Mouse (Mus musculus) brain, embryonic 14.5 days (tissue): ENCODE data around the gene Rnf20.

Experiments used
- CTCF ChIP-seq: fragments of 200-500 bp; IDR thresholded peaks from 2 replicates; pipeline ENCODE4 v1.5.1; 2012; ENCODE audit warnings: inconsistent platforms, mild to moderate bottlenecking, moderate library complexity, borderline replicate concordance; ENCODE audit not compliant: insufficient read depth, insufficient read length; ENCODE audit errors: extremely low read depth
- POLR2A ChIP-seq: fragments of 200-500 bp; IDR thresholded peaks from 2 replicates; pipeline ENCODE4 v1.6.1; 2012; ENCODE audit warnings: mild to moderate bottlenecking, inconsistent platforms, borderline replicate concordance; ENCODE audit not compliant: poor library complexity, insufficient read depth, insufficient read length, severe bottlenecking; ENCODE audit errors: extremely low read depth

- no peak for TF ChIP-seq CTCF
- TF ChIP-seq POLR2A = no peak
These were observed 8.1 kb downstream of the Rnf20 start for GRCm38 (mm10) chr4:49639913-49640312.
